Mouse (Mus musculus): Measurements from ENCODE around the gene Polr3h. TPM values are rescaled to one million over a fixed set of nuclear protein-coding genes. Genes with fewer than 3 reads are reported as not detected.

Gene Polr3h
- polyA plus RNA-seq, 1 experiment from 2014 or later, result 110 TPM

DNA sequence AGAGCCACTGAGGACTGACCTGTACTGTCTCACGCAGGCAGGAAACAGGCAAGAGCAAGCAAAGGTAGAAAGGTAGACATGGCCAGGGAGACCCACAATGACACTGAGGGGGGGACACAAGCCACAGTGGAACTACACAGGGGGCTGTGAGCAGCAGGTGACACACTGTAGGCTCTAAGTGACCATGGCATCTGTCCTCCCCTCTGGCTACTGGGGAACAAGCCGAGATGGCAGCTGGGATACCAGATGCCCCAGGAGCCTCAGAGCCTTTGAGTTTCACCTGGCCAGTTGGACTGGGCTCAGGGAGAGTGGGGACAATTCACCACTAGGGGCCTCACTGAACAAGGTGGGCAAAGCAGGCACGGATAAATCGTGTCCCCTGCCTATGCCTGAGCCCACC is 26.3 kb upstream of the Polr3h start:
- H3K4me1 ChIP-seq (ENCODE audit: control insufficient read depth, insufficient read depth, low read length), result no peaks in the 10 kb centered on the region
- H3K9me3 ChIP-seq (replicated peaks; ENCODE audit: control insufficient read depth, low read length), result no peaks in the 10 kb centered on the region
- ATAC-seq, result no peak
- 76% methylated on average over 4 of the region's 4 CpGs for WGBS
- no peak overlapping the region for H3K4me3 ChIP-seq (ENCODE audit: low read depth, low read length)
- H3K4me2 ChIP-seq (ENCODE audit: low read length), result no peak overlapping the region
- no peak for DNase-seq (ENCODE audit: low spot score)
- H3K9ac ChIP-seq (ENCODE audit: low read length), result no peak overlapping the region
- no peak overlapping the region for H3K27ac ChIP-seq (ENCODE audit: low read depth, low read length)
- H3K27me3 ChIP-seq (replicated peaks; ENCODE audit: control insufficient read depth, insufficient read depth, low read length), result no peaks in the 10 kb centered on the region
- H3K36me3 ChIP-seq (ENCODE audit: control insufficient read depth, insufficient read depth, low read length), result peaks cover 51% of the 10 kb centered on the region

DNA sequence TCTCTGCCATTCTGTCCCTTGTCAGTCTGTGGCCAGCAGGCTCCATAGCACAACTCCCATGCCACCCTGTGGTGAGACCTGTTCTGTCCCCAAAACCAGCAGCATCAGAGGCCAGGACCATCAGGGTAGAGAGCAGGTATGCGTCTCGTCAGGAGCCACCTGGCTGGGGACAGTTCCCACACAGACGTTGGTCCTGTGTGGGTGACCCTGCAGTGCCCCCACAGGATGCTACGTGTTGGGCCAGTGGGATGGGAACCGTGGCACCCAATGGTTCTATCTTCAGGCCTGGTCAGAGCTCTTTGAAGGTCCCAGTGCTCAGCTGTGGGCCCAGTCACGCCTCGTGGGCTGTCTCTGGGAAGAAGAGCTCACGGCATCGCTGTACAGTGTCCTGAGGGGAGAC is 25.1 kb upstream of the Polr3h start:
- ATAC-seq (no peak), DNase-seq (ENCODE audit: low spot score) (no peak)
- Histone ChIP-seq H3K4me1 (ENCODE audit: control insufficient read depth, insufficient read depth, low read length) (no peaks in the 10 kb centered on the region), H3K27me3 (replicated peaks; ENCODE audit: control insufficient read depth, insufficient read depth, low read length) (no peaks in the 10 kb centered on the region), H3K9me3 (replicated peaks; ENCODE audit: control insufficient read depth, low read length) (no peaks in the 10 kb centered on the region), H3K4me3 (ENCODE audit: low read depth, low read length) (no peak overlapping the region), H3K4me2 (ENCODE audit: low read length) (no peak overlapping the region), H3K27ac (ENCODE audit: low read depth, low read length) (no peak overlapping the region), H3K36me3 (ENCODE audit: control insufficient read depth, insufficient read depth, low read length) (peaks cover 51% of the 10 kb centered on the region), H3K9ac (ENCODE audit: low read length) (no peak overlapping the region)
- 94% methylated on average over 9 of the region's 9 CpGs for WGBS

DNA sequence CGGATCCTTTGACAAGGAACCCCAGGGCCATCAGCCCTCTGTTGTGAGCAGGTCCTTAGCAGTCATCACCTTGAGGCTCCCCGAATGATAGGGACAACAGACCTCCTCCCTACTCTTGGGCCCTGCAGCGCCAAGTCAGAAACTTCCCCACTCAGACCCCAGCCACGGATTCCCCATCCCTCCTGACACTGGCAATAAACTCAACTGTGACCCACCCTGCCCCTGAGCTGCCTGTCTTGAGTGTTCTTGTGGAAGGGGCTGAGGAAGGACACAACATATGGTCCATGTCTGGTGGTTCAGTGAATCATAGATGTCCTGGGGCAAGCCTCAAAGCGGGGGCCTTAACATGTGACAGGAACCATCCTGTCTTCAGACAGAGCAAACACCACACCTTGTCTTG is 24.7 kb upstream of the Polr3h start:
- no peak for DNase-seq (ENCODE audit: low spot score)
- no peak overlapping the region for H3K27ac ChIP-seq (ENCODE audit: low read depth, low read length)
- H3K4me3 ChIP-seq (ENCODE audit: low read depth, low read length), result no peak overlapping the region
- WGBS, result 93% methylated on average over 5 of the region's 5 CpGs
- H3K9ac ChIP-seq (ENCODE audit: low read length), result no peak overlapping the region
- no peaks in the 10 kb centered on the region for H3K4me1 ChIP-seq (ENCODE audit: control insufficient read depth, insufficient read depth, low read length)
- H3K4me2 ChIP-seq (ENCODE audit: low read length), result no peak overlapping the region
- ATAC-seq, result no peak
- H3K27me3 ChIP-seq (replicated peaks; ENCODE audit: control insufficient read depth, insufficient read depth, low read length), result no peaks in the 10 kb centered on the region
- H3K9me3 ChIP-seq (replicated peaks; ENCODE audit: control insufficient read depth, low read length), result no peaks in the 10 kb centered on the region
- peaks cover 51% of the 10 kb centered on the region for H3K36me3 ChIP-seq (ENCODE audit: control insufficient read depth, insufficient read depth, low read length)

DNA sequence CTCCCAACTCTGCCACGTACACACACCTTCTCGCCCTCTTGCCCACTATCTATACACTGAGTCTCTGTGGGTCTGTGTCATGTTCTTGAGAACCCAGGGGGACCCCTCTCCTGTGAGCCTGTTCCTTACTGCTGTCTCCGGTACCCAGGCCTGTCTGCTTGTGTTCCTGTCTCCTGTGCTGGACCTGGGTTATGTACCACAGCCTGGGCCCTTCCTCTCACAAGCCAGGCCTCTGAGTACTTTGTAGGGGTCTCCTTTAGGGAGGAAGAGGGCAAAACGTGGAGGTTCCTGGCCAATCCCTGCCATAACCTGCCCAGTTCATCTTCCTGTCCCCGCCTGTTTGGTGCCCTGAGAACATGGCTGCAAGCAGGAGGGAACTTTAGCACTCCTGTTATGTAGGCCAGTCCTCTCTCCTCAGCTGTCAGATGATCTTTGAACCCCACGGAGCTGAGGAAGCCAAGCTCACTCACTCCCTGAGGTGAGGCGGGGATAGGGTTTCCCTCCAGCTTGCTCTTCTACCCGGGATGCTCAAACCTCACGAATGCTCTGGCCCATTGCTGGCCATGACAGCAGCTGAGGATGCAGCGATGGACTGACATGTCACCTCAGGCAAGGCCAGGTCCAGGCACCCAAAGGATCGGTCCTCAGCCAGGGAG is 23.6 kb upstream of the Polr3h start:
- ATAC-seq (no peak), DNase-seq (ENCODE audit: low spot score) (no peak)
- no peak overlapping the region for H3K4me2 ChIP-seq (ENCODE audit: low read length)
- H3K9me3 ChIP-seq (replicated peaks; ENCODE audit: control insufficient read depth, low read length), result no peaks in the 10 kb centered on the region
- no peak overlapping the region for H3K9ac ChIP-seq (ENCODE audit: low read length)
- 76% methylated on average over 11 of the region's 11 CpGs for WGBS
- no peaks in the 10 kb centered on the region for H3K27me3 ChIP-seq (replicated peaks; ENCODE audit: control insufficient read depth, insufficient read depth, low read length)
- H3K4me1 ChIP-seq (ENCODE audit: control insufficient read depth, insufficient read depth, low read length), result no peaks in the 10 kb centered on the region
- H3K27ac ChIP-seq (ENCODE audit: low read depth, low read length), result no peak overlapping the region
- peaks cover 40% of the 10 kb centered on the region for H3K36me3 ChIP-seq (ENCODE audit: control insufficient read depth, insufficient read depth, low read length)
- no peak overlapping the region for H3K4me3 ChIP-seq (ENCODE audit: low read depth, low read length)

DNA sequence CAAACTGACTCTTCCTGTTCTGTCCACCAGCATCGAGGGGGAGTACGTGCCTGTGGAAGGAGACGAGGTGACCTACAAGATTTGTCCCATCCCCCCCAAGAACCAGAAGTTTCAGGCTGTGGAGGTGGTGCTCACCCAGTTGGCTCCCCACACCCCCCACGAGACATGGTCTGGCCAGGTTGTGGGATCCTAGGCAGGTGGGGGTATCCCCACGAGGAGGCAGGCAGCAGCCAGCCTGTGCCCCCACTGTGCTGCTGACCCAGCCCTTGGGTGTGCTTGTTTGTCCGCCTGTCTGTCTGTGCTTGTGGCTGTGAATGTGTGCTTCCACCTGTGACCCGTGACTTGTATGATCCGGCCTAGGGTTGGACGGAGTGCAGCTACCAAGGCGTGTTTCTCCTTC is 23.0 kb upstream of the Polr3h start:
- WGBS, result 85% methylated on average over 10 of the region's 10 CpGs
- Histone ChIP-seq H3K27ac (ENCODE audit: low read depth, low read length) (no peak overlapping the region), H3K9ac (ENCODE audit: low read length) (no peak overlapping the region), H3K4me3 (ENCODE audit: low read depth, low read length) (no peak overlapping the region), H3K27me3 (replicated peaks; ENCODE audit: control insufficient read depth, insufficient read depth, low read length) (no peaks in the 10 kb centered on the region), H3K36me3 (ENCODE audit: control insufficient read depth, insufficient read depth, low read length) (peaks cover 35% of the 10 kb centered on the region), H3K4me2 (ENCODE audit: low read length) (no peak overlapping the region), H3K4me1 (ENCODE audit: control insufficient read depth, insufficient read depth, low read length) (no peaks in the 10 kb centered on the region), H3K9me3 (replicated peaks; ENCODE audit: control insufficient read depth, low read length) (no peaks in the 10 kb centered on the region)
- no peak for DNase-seq (ENCODE audit: low spot score)
- ATAC-seq, result no peak

DNA sequence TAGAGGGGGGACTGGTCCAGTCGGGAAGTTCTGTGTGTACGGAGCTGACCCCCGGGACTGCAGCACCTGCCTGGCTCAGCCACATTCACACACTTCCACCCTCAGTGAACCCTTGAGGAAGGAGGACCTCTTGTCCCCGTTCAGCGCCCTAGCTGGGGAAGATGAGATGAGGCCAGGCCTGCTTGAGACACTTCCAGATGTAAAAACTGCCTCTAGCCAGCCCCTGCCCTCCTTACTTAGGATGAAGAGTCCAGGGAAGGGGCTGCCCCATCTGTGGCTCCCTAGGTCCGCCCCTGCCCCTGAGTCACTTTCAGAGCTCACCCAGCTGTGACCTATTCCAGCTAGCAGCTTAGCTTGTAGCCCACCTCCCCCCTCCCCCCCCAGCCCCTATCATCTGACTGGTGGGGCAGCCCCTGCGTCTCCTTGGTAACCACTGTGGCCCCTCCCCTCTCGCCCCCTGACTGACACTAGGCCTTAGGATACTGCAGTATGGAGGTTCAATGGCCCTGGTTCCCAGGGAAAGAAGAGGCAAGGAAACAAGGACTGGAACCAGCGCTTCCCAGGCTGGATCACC is 17.2 kb upstream of the Polr3h start:
- no peaks in the 10 kb centered on the region for H3K9me3 ChIP-seq (replicated peaks; ENCODE audit: control insufficient read depth, low read length)
- 0 out of 2 replicates have a peak, but pooled peaks cover 5% of the 10 kb centered on the region for H3K36me3 ChIP-seq (ENCODE audit: control insufficient read depth, insufficient read depth, low read length)
- ATAC-seq (no peak), DNase-seq (ENCODE audit: low spot score) (no peak)
- H3K27ac ChIP-seq (ENCODE audit: low read depth, low read length), result no peak overlapping the region
- H3K27me3 ChIP-seq (replicated peaks; ENCODE audit: control insufficient read depth, insufficient read depth, low read length), result no peaks in the 10 kb centered on the region
- no peak overlapping the region for H3K4me3 ChIP-seq (ENCODE audit: low read depth, low read length)
- 11% methylated on average over 9 of the region's 9 CpGs for WGBS
- H3K4me2 ChIP-seq (ENCODE audit: low read length), result no peak overlapping the region
- no peak overlapping the region for H3K9ac ChIP-seq (ENCODE audit: low read length)
- H3K4me1 ChIP-seq (ENCODE audit: control insufficient read depth, insufficient read depth, low read length), result no peaks in the 10 kb centered on the region

DNA sequence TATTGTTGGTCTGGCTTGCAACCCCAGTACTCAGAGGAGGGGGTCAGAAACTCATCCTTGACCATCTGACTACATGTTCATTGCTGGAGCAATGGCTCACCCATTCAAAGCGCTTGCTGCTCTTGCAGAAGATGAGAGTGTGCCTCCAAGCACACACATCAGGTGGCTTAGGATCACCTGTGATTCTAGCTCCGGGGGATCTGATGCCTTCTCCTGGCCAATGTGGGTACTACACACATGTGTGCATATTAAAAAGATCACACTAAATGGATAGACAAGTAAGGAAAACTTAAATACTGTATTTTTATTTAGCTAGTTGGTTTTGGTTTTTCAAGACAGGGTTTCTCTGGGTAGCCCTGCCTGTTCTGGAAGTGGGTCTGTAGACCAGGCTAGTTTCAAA is 15.0 kb upstream of the Polr3h start:
- no peak for DNase-seq (ENCODE audit: low spot score)
- H3K4me2 ChIP-seq (ENCODE audit: low read length), result no peak overlapping the region
- no peak for ATAC-seq
- peaks cover 9% of the 10 kb centered on the region for H3K4me1 ChIP-seq (ENCODE audit: control insufficient read depth, insufficient read depth, low read length)
- no peak overlapping the region for H3K27ac ChIP-seq (ENCODE audit: low read depth, low read length)
- no peaks in the 10 kb centered on the region for H3K27me3 ChIP-seq (replicated peaks; ENCODE audit: control insufficient read depth, insufficient read depth, low read length)
- H3K36me3 ChIP-seq (ENCODE audit: control insufficient read depth, insufficient read depth, low read length), result 0 out of 2 replicates have a peak, but pooled peaks cover 5% of the 10 kb centered on the region
- H3K4me3 ChIP-seq (ENCODE audit: low read depth, low read length), result no peak overlapping the region
- H3K9me3 ChIP-seq (replicated peaks; ENCODE audit: control insufficient read depth, low read length), result no peaks in the 10 kb centered on the region
- no peak overlapping the region for H3K9ac ChIP-seq (ENCODE audit: low read length)
- 96% methylated on average over 2 of the region's 2 CpGs for WGBS

DNA sequence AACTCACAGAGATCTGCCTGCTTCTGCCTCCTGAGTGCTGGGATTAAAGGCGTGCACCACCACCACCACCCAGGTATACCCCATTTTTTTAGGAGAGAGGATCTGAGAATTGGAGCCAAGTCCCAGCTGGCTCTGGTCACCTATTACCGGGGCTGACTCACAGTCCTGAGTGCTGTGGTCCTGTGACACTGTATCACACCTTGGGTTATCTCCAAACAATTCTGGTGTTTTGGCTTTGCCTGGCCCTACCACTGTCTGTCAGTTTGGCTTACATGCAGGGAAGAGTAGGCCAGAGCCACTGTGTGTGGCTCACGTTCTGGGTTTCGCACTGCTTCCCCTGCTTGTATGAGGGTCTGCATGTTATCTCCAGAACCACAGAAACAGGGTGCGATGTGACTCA is 14.2 kb upstream of the Polr3h start:
- no peak for ATAC-seq
- no peak overlapping the region for H3K4me2 ChIP-seq (ENCODE audit: low read length)
- H3K4me1 ChIP-seq (ENCODE audit: control insufficient read depth, insufficient read depth, low read length), result peaks cover 9% of the 10 kb centered on the region
- H3K36me3 ChIP-seq (ENCODE audit: control insufficient read depth, insufficient read depth, low read length), result 0 out of 2 replicates have a peak, but pooled peaks cover 5% of the 10 kb centered on the region
- 90% methylated on average over 5 of the region's 5 CpGs for WGBS
- DNase-seq (ENCODE audit: low spot score), result no peak
- no peaks in the 10 kb centered on the region for H3K9me3 ChIP-seq (replicated peaks; ENCODE audit: control insufficient read depth, low read length)
- H3K4me3 ChIP-seq (ENCODE audit: low read depth, low read length), result no peak overlapping the region
- H3K27me3 ChIP-seq (replicated peaks; ENCODE audit: control insufficient read depth, insufficient read depth, low read length), result no peaks in the 10 kb centered on the region
- H3K9ac ChIP-seq (ENCODE audit: low read length), result no peak overlapping the region
- no peak overlapping the region for H3K27ac ChIP-seq (ENCODE audit: low read depth, low read length)

DNA sequence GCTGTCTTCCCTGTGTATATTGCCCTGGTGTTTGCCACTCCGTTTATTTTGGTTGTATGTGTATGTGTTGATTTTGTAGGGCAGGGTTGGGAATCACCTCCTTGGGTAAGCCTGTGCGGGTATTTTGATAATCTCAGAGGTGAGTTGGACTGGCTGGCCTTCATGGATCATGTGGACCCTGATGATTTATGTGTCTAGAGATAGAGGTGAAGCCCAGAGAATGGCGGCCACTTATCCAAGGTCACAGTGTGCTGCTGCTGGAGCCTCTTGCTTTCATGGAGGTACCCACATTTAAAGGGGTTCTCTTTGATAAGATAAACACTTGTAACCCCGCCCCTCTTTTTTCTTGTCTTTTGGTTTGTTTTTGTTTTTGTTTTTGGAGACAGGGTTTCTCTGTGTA is 13.7 kb upstream of the Polr3h start:
- H3K9me3 ChIP-seq (replicated peaks; ENCODE audit: control insufficient read depth, low read length), result no peaks in the 10 kb centered on the region
- H3K27ac ChIP-seq (ENCODE audit: low read depth, low read length), result no peak overlapping the region
- no peak overlapping the region for H3K9ac ChIP-seq (ENCODE audit: low read length)
- H3K4me3 ChIP-seq (ENCODE audit: low read depth, low read length), result no peak overlapping the region
- H3K27me3 ChIP-seq (replicated peaks; ENCODE audit: control insufficient read depth, insufficient read depth, low read length), result no peaks in the 10 kb centered on the region
- DNase-seq (ENCODE audit: low spot score), result no peak
- 0 out of 2 replicates have a peak, but pooled peaks cover 5% of the 10 kb centered on the region for H3K36me3 ChIP-seq (ENCODE audit: control insufficient read depth, insufficient read depth, low read length)
- no peak overlapping the region for H3K4me2 ChIP-seq (ENCODE audit: low read length)
- WGBS, result 95% methylated on average over 4 of the region's 4 CpGs
- peaks cover 9% of the 10 kb centered on the region for H3K4me1 ChIP-seq (ENCODE audit: control insufficient read depth, insufficient read depth, low read length)
- ATAC-seq, result no peak
